Mouse (Mus musculus) MEL (cell line): ENCODE measurements at regions not wholly inside any gene's neighbourhood (a gene's known extent, or its start where the extent isn't known, plus 50 kb on each side); places are given as distances from the start of the nearest gene placed in this dataset.

Experiments
- CTCF ChIP-seq, 3 experiments: IDR thresholded peaks in 2 of 3; conservative IDR thresholded peaks in 1 of 3; 2 replicates each; pipeline ENCODE4 v1.5.1; 2011 to 2012; ENCODE audit warnings: low read length in 3 of 3, low read depth in 2 of 3, mild to moderate bottlenecking in 2 of 3, improper control_type of control experiment in 1 of 3, inconsistent platforms in 1 of 3, mixed read lengths in 1 of 3, moderate library complexity in 1 of 3; ENCODE audit not compliant: control insufficient read depth in 1 of 3, insufficient read depth in 1 of 3, poor library complexity in 1 of 3, severe bottlenecking in 1 of 3
- JUND ChIP-seq: IDR thresholded peaks from 2 replicates; pipeline ENCODE4 v1.6.1; 2011; ENCODE audit warnings: low read depth, mild to moderate bottlenecking, improper control_type of control experiment, low read length
- MEF2A ChIP-seq: IDR thresholded peaks from 2 replicates; pipeline ENCODE4 v1.6.1; 2014; ENCODE audit warnings: low read depth, mild to moderate bottlenecking, inconsistent platforms, low read length, improper control_type of control experiment; ENCODE audit not compliant: poor library complexity, insufficient replicate concordance, severe bottlenecking; ENCODE audit errors: extremely low read depth
- NRF1 ChIP-seq: IDR thresholded peaks from 2 replicates; pipeline ENCODE4 v1.6.1; 2014; ENCODE audit warnings: low read depth, mild to moderate bottlenecking, inconsistent platforms, low read length, improper control_type of control experiment, moderate library complexity; ENCODE audit not compliant: poor library complexity, insufficient read depth, severe bottlenecking

- TF ChIP-seq JUND (no peak), MEF2A (no peak), CTCF (IDR thresholded peaks at IDR 0.05 in 2 of 3, conservative IDR thresholded peaks at IDR 0.05 in 1 of 3; ENCODE audit: control insufficient read depth in 1 of 3, insufficient read depth in 1 of 3, low read depth in 2 of 3, low read length in 3 of 3, poor library complexity in 1 of 3, severe bottlenecking in 1 of 3) (no peak), NRF1 (no peak)
These were observed 91.3 kb upstream of the Card11 start for GRCm38 (mm10) chr5:141091676-141092075.
